Mouse (Mus musculus) bone marrow macrophage, adult 2 months (primary cell): ENCODE data around the gene Slc13a5.

Source experiments
- CTCF ChIP-seq: IDR thresholded peaks from 2 replicates; pipeline ENCODE4 v1.5.1; 2012; ENCODE audit warnings: low read depth, mild to moderate bottlenecking, low read length, moderate library complexity
- POLR2A ChIP-seq: IDR thresholded peaks from 2 replicates; pipeline ENCODE4 v1.6.1; 2012; ENCODE audit warnings: mild to moderate bottlenecking, low read depth, low read length, borderline replicate concordance

DNA sequence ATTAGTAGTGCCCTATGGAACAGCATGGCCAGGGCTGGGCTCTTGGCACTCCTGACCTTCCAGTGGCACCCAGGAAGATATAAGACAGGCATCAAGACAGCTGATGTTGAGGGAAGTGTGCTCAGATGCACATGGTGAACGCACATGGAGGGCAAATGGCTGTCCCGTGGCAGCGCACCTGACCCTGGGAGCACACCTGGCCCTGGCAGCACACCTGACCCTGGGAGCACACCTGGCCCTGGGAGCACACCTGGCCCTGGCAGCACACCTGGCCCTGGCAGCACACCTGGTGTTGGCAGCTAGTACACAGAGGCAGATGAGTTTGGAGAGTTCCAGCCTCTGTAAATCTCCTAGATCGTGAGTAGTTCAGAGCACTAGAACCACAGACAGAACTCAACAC is 38.5 kb downstream of the Slc13a5 start:
- TF ChIP-seq POLR2A (no peak), CTCF (no peak)
